Mouse (Mus musculus) thymus, adult 2 months (tissue): ENCODE results near the gene Fbxl19.

Experiments used
- CTCF ChIP-seq: fragments of 200-500 bp; IDR thresholded peaks from 2 replicates; pipeline ENCODE4 v1.5.1; 2012; ENCODE audit warnings: mild to moderate bottlenecking, control low read depth, low read length, moderate library complexity, borderline replicate concordance; ENCODE audit not compliant: control insufficient read depth, poor library complexity, insufficient read depth; ENCODE audit errors: extremely low read depth
- POLR2A ChIP-seq: fragments of 200-500 bp; IDR thresholded peaks from 2 replicates; pipeline ENCODE4 v1.6.1; 2012; ENCODE audit warnings: mild to moderate bottlenecking, low read length, control low read depth, moderate library complexity; ENCODE audit not compliant: control insufficient read depth, poor library complexity, insufficient read depth; ENCODE audit errors: extremely low read depth

DNA sequence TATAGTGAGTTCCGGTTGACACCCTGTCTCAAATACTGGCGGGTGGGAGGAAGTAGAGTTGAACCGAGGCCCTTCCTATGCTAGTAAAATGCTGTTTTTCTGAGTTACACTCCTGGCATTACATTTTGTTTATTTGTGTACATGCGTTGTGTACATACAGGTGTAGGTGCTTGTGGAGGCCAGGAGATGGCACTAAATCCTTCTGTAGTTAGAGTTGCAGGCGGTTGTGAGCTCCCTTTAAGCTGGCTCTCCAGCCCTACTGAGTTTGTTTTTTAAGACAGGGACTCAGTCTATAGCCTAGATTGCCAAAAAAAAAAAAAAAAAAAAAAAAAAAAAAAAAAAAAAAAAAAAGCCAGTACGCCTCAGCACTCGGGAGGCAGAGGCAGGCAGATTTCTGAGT, 16.4 kb upstream of the Fbxl19 start:
- TF ChIP-seq CTCF (no peak), POLR2A (no peak)
